Mouse (Mus musculus) heart, postnatal 0 days (tissue): ENCODE measurements at regions not wholly inside any gene's neighbourhood (a gene's known extent, or its start where the extent isn't known, plus 50 kb on each side); places are given as distances from the start of the nearest gene placed in this dataset.

Source experiments
- CTCF ChIP-seq: IDR thresholded peaks from 2 replicates; pipeline ENCODE4 v1.5.1; 2016; ENCODE audit warnings: antibody characterized with exemption, control low read depth, low read depth
- EP300 ChIP-seq: IDR thresholded peaks from 2 replicates; pipeline ENCODE4 v1.6.1; 2016; ENCODE audit warnings: antibody characterized with exemption, low read depth

- no peak for TF ChIP-seq CTCF
- no peak for TF ChIP-seq EP300
These were observed 209.8 kb downstream of the Irs2 start for GRCm38 (mm10) chr8:10798444-10798843.
